Mouse (Mus musculus): ENCODE measurements around the gene Cir1.

- TF ChIP-seq CTCF (IDR thresholded peaks at IDR 0.05; ENCODE audit: low read depth): no peak
- no peak for TF ChIP-seq EP300 (IDR thresholded peaks at IDR 0.05; ENCODE audit: low read depth)
These were observed 13.4 kb upstream of the Cir1 start for GRCm38 (mm10) chr2:73325871-73326270.
